Mouse (Mus musculus) forebrain, embryonic 12.5 days (tissue): Measurements from ENCODE around the gene Pdp2. TPM values are rescaled to one million over a fixed set of nuclear protein-coding genes. Genes with fewer than 3 reads are reported as not detected.
"Not testable (repeated sequence)": the region's sequence is repeated elsewhere in the genome, so short reads cannot be mapped to it uniquely, and the experiment has no call there.

ENCODE experiments used
- ATAC-seq: fragments of 200-750 bp; cut with Nextera tagmentation; 2 replicates; pipeline ENCODE4 v1.8.0; 2017; ENCODE audit warnings: moderate TSS enrichment; ENCODE audit not compliant: low FRiP score
- H3K27ac ChIP-seq: fragments of 300-500 bp; sonication (generic); 2 replicates; pipeline ENCODE4 v1.5.1; 2016; ENCODE audit warnings: mild to moderate bottlenecking
- H3K27me3 ChIP-seq: fragments of 300-500 bp; sonication (generic); 2 replicates; pipeline ENCODE4 v1.6.1; 2016; ENCODE audit warnings: mild to moderate bottlenecking
- H3K36me3 ChIP-seq: fragments of 300-500 bp; sonication (generic); replicated peaks from 2 replicates; pipeline ENCODE4 v1.6.1; 2016; ENCODE audit warnings: mild to moderate bottlenecking
- H3K4me1 ChIP-seq: fragments of 300-500 bp; sonication (generic); 2 replicates; pipeline ENCODE4 v1.6.1; 2016
- H3K4me2 ChIP-seq: fragments of 300-500 bp; sonication (generic); 2 replicates; pipeline ENCODE4 v1.6.1; 2016; ENCODE audit warnings: mild to moderate bottlenecking, moderate library complexity
- H3K4me3 ChIP-seq: fragments of 300-500 bp; sonication (generic); replicated peaks from 2 replicates; pipeline ENCODE4 v1.5.1; 2016; ENCODE audit warnings: mild to moderate bottlenecking
- H3K9ac ChIP-seq: fragments of 300-500 bp; sonication (generic); 2 replicates; pipeline ENCODE4 v1.6.1; 2016; ENCODE audit warnings: mild to moderate bottlenecking
- H3K9me3 ChIP-seq: fragments of 300-500 bp; sonication (generic); 2 replicates; pipeline ENCODE4 v1.6.1; 2016
- WGBS: fragments of 180-500 bp; shearing (Covaris S2); methylation state at CpG from one replicate; pipeline ENCODE4 v1.1.7; 2016; 5-methylcytosine and 5-hydroxymethylcytosine counted together
- polyA plus RNA-seq: library from polyadenylated mRNA; unstranded; fragments of >200 nt; fragmentation: Nextera tagmentation; extraction: Ambion mirVana; gene quantifications from 2 replicates; pipeline ENCODE4 v1.2.1, GENCODE M21; 2016

Pdp2 gene
- polyA plus RNA-seq, 1 experiment from 2014 or later, result 14.2 TPM

- ATAC-seq, result no peak
- no peak overlapping the region for H3K27ac ChIP-seq
- H3K4me3 ChIP-seq, result peak overlapping the region; percentile 85
- H3K4me1 ChIP-seq, result peaks cover 17% of the 10 kb centered on the region
- peak overlapping the region; percentile 96 for H3K4me2 ChIP-seq
- WGBS, result 14% methylated on average over 25 of the region's 25 CpGs
- H3K27me3 ChIP-seq, result no peaks in the 10 kb centered on the region
- no peaks in the 10 kb centered on the region for H3K9me3 ChIP-seq
- H3K9ac ChIP-seq, result peak overlapping the region; percentile 76
- peaks cover 18% of the 10 kb centered on the region for H3K36me3 ChIP-seq
These were observed 49.6 kb downstream of the Pdp2 start for GRCm38 (mm10) chr8:104640831-104641370.

- Histone ChIP-seq H3K9me3 (no peaks in the 10 kb centered on the region), H3K4me2 (peak within 1 kb of the TSS; percentile 96), H3K4me3 (peak within 1 kb of the TSS; percentile 85), H3K27me3 (no peaks in the 10 kb centered on the region), H3K36me3 (peaks cover 16% of the 10 kb centered on the region), H3K27ac (peak within 1 kb of the TSS; percentile 38; the same call in 1 of the 2 replicates), H3K9ac (peak within 1 kb of the TSS; percentile 76), H3K4me1 (peaks cover 17% of the 10 kb centered on the region)
- ATAC-seq, result peak; percentile 96
- 1% methylated on average over 66 of the region's 66 CpGs for WGBS
These were observed 50.4 kb downstream of the Pdp2 start, which contains the start of gene Ciao2b for GRCm38 (mm10) chr8:104641426-104642323. Ciao2b (minus strand) TSS chr8:104641965.

GRCm38 (mm10) chr8:104642324-104642654, 51.0 kb downstream of the Pdp2 start:
- Histone ChIP-seq H3K4me2 (peak overlapping the region; percentile 96), H3K4me1 (peaks cover 17% of the 10 kb centered on the region), H3K9me3 (no peaks in the 10 kb centered on the region), H3K27ac (0 out of 2 replicates have a peak overlapping the region, but pooled peaks have one; percentile 38), H3K4me3 (peak overlapping the region; percentile 85), H3K9ac (peak overlapping the region; percentile 76), H3K27me3 (no peaks in the 10 kb centered on the region), H3K36me3 (peaks cover 15% of the 10 kb centered on the region)
- WGBS, result 79% methylated on average over 6 of the region's 6 CpGs
- peak; percentile 31; the same call in 1 of the 2 replicates for ATAC-seq

- not testable (repeated sequence) for H3K27me3 ChIP-seq, H3K9me3 ChIP-seq, H3K27ac ChIP-seq, H3K4me3 ChIP-seq, H3K4me2 ChIP-seq, H3K36me3 ChIP-seq, H3K9ac ChIP-seq, ATAC-seq
- H3K4me1 ChIP-seq, result peaks cover 17% of the 10 kb centered on the region
- WGBS, result 75% methylated on average over 3 of the region's 3 CpGs
These were observed 52.9 kb downstream of the Pdp2 start for GRCm38 (mm10) chr8:104644187-104644586.

Other genes starting within 250 kb of the Pdp2 start
- 3.3 and 3.5 TPM in 2 replicates for gene Cmtm4, start 195.6 kb upstream of the Pdp2 start, polyA plus RNA-seq
- gene Dync1li2, start 148.4 kb upstream of the Pdp2 start, polyA plus RNA-seq, result 129 and 136 TPM in 2 replicates
- gene Terb1, start 81.5 kb upstream of the Pdp2 start, polyA plus RNA-seq, result 0.18 and 0.32 TPM in 2 replicates
- 124 and 128 TPM in 2 replicates for gene Nae1, start 56.8 kb upstream of the Pdp2 start, polyA plus RNA-seq
- gene Car7, start 56.8 kb upstream of the Pdp2 start, polyA plus RNA-seq, result 1.5 and 1.6 TPM in 2 replicates
- not detected in 2 replicates for gene Cdh16, start 32.9 kb downstream of the Pdp2 start, polyA plus RNA-seq
- 0.69 and 1.7 TPM in 2 replicates for gene Rrad, start 39.9 kb downstream of the Pdp2 start, polyA plus RNA-seq
- gene Ciao2b, start 50.5 kb downstream of the Pdp2 start, polyA plus RNA-seq, result 104 and 115 TPM in 2 replicates
- not detected in 2 replicates for gene Ces2a, start 142.6 kb downstream of the Pdp2 start, polyA plus RNA-seq
- 0.13 and 0.17 TPM in 2 replicates for gene Ces2b, start 240.1 kb downstream of the Pdp2 start, polyA plus RNA-seq